Mouse (Mus musculus) kidney, adult 2 months (tissue): ENCODE results near the gene Dcst2. TPM values are rescaled to one million over a fixed set of nuclear protein-coding genes. Genes with fewer than 3 reads are reported as not detected.
A peak's percentile ranks its signal among the peaks of the same experiment; 100 is the strongest.

ENCODE experiments used
- DNase-seq: peaks from one replicate; pipeline ENCODE4 v3.0.0; 2021
- H3K27ac ChIP-seq: fragments of 200-500 bp; 2 replicates; pipeline ENCODE4 v1.5.1; 2012; ENCODE audit warnings: low read depth, low read length, control low read depth, inconsistent platforms; ENCODE audit not compliant: insufficient read depth
- H3K27me3 ChIP-seq: fragments of 200-500 bp; replicated peaks from 2 replicates; pipeline ENCODE4 v1.6.1; 2012; ENCODE audit warnings: mild to moderate bottlenecking, moderate library complexity, low read length, inconsistent platforms; ENCODE audit not compliant: control insufficient read depth, insufficient read depth
- H3K36me3 ChIP-seq: fragments of 200-500 bp; 2 replicates; pipeline ENCODE4 v1.6.1; 2012; ENCODE audit warnings: mild to moderate bottlenecking, moderate library complexity, low read length, inconsistent platforms; ENCODE audit not compliant: control insufficient read depth, insufficient read depth
- H3K4me1 ChIP-seq: fragments of 200-500 bp; 2 replicates; pipeline ENCODE4 v1.6.1; 2011; ENCODE audit warnings: low read length; ENCODE audit not compliant: control insufficient read depth, insufficient read depth
- H3K4me3 ChIP-seq: fragments of 200-500 bp; 2 replicates; pipeline ENCODE4 v1.5.1; 2011; ENCODE audit warnings: mild to moderate bottlenecking, low read depth, low read length, control low read depth; ENCODE audit not compliant: insufficient read depth
- CTCF ChIP-seq: fragments of 200-500 bp; conservative IDR thresholded peaks from 2 replicates; pipeline ENCODE4 v1.5.1; 2011; ENCODE audit warnings: low read depth, mild to moderate bottlenecking, control low read depth, low read length, moderate library complexity, mixed read lengths; ENCODE audit not compliant: insufficient read depth, insufficient read length
- POLR2A ChIP-seq: fragments of 200-500 bp; IDR thresholded peaks from one replicate; pipeline ENCODE4 v1.6.1; 2011; ENCODE audit warnings: low read depth, low read length, control low read depth
- WGBS: fragments of 180-500 bp; shearing (Covaris S2); methylation state at CpG from one replicate; pipeline ENCODE4 v1.1.7; 2018; 5-methylcytosine and 5-hydroxymethylcytosine counted together
- polyA plus RNA-seq: library from polyadenylated mRNA; depleted of rRNA; stranded (reverse); fragments of >200 nt; gene quantifications from 2 replicates; pipeline ENCODE4 v1.2.3, GENCODE M21; 2012

Dcst2 gene
- polyA plus RNA-seq, 1 experiment = 0.41 TPM

DNA sequence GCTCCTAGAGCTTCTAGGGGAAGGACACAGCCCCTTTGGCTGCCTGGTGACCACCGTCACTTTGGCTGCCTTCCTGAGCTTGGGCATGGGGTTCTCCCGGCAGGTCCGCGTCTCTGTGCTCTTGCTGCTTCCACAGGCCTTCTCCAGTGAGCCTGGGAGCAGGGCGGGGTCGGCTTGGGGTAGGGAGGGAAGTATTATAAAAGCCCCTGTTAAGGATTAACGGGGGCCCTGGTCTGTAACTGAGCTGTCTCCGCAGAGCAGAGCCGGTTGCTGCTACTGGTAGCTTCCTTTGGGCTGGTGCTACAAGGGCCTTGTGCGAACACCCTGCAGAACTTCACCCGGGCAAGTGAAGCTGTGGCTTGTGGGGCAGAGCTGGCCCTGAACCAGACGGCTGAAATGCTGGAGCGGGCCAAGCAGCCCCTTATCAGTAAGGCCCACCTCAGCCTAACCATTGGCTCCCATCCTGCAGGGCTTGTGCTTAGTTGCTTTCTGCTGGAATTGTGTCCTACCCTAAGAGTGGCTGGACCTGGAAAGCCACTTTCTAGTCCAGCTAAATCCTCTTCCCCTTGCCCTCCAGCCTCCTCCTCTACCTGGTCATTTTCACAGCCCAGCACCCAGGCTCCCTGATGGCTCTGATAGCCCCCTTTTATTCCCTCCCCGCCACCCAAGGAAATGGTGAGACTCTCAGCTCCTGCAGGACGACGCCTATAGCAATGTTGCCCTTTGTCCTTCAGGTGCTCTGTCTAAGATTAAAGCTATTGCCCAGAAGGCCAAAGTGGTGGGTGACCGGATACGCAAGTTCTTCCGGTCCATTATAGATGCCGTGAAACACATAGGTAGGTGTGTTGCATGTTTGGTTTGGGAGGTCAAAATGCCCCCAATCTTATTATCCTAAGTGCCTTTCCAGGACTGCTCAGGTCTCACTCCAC, 4.0 kb downstream of the Dcst2 start:
- H3K27ac ChIP-seq = no peak overlapping the region
- H3K27me3 ChIP-seq = no peaks in the 10 kb centered on the region
- no peaks in the 10 kb centered on the region for H3K4me1 ChIP-seq
- H3K4me3 ChIP-seq = no peak overlapping the region
- no peak for DNase-seq
- H3K36me3 ChIP-seq = no peaks in the 10 kb centered on the region
- TF ChIP-seq POLR2A (no peak), CTCF (no peak)
- 65% methylated on average over 20 of the region's 20 CpGs for WGBS

DNA sequence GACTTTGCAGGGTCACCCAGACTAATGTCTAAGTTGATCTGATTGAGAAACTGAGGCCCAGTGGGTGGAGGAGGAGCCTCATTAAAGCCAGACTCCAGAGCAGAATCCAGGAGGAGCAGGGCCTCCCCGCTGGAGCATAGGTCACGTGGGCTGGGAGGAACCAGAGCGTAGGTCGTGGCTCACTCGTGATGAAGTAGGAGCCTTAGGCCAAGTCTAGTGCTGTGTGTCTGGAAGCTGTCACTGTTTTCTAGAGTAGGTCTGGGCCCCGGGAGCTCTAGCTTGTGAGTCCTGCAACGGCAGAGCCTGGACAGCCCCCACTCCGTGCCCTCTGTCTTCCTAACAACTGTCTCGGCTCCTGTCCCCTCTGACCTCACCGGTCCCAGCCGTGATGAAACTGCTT, 5.6 kb downstream of the Dcst2 start:
- TF ChIP-seq CTCF (no peak), POLR2A (no peak)
- Histone ChIP-seq H3K36me3 (no peaks in the 10 kb centered on the region), H3K4me1 (no peaks in the 10 kb centered on the region), H3K4me3 (no peak overlapping the region), H3K27ac (no peak overlapping the region), H3K27me3 (no peaks in the 10 kb centered on the region)
- DNase-seq = peak; percentile 40
- WGBS = 52% methylated on average over 11 of the region's 11 CpGs

DNA sequence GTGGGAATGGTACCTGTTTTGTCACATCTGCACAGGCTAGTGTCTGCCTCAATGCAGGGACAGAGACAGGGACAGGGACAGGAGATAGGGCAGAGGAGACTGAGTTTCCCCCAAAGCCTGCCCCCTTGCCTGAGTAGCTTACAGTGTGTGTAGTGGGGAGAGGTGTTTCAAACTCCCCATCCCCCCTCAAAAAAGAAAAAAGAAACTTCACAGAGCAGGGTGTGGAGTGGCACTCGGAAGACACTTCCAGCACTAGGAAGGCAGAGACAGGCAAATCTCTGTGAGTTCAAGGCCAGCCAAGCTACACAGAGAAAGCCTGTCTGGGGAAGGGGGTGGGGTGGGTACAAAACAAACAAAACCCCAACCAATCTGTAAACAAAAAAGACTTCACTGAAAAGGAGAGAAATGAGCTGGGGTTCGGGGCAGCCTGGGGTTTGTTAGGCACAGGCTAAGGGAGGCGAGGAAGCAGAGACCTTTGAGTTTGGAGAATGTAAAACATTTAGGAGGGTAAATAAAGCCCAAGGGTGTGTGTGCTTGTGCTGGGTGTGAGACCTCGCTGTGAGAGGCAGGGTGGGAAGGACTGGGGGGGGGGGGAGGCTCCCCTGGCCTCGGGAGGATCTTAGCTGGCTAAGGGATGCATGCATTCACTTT, 11.9 kb downstream of the Dcst2 start:
- H3K27ac ChIP-seq = no peak overlapping the region
- no peaks in the 10 kb centered on the region for H3K36me3 ChIP-seq
- H3K4me1 ChIP-seq = peaks cover 1% of the 10 kb centered on the region; the same call in 1 of the 2 replicates
- no peak for DNase-seq
- TF ChIP-seq POLR2A (no peak), CTCF (no peak)
- 55% methylated on average over 5 of the region's 5 CpGs for WGBS
- no peak overlapping the region for H3K4me3 ChIP-seq
- no peaks in the 10 kb centered on the region for H3K27me3 ChIP-seq

DNA sequence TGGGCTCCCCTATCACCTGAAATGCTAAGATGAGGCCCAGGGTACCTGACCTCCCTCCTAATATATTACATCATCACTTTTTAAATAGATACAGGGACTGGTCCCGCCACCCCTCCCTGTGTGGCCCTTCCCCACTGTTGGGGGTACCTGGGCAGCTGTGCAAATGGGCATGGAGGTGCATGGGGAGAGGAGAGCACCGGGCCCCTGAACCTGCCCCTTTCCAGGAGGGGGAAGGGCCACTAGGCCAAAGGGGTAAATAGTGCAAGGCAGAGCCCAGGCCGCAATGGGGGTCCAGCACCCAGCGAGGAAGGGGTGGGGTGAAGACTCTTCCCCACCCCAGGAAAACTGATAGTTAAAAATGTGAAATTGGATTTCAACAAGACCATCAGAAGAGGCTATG, 16.1 kb downstream of the Dcst2 start:
- Histone ChIP-seq H3K36me3 (0 out of 2 replicates have a peak, but pooled peaks cover 1% of the 10 kb centered on the region), H3K27ac (no peak overlapping the region), H3K4me1 (peaks cover 6% of the 10 kb centered on the region; the same call in 1 of the 2 replicates), H3K27me3 (no peaks in the 10 kb centered on the region), H3K4me3 (no peak overlapping the region)
- WGBS = 85% methylated on average over 4 of the region's 4 CpGs
- no peak for DNase-seq
- no peak for TF ChIP-seq CTCF

DNA sequence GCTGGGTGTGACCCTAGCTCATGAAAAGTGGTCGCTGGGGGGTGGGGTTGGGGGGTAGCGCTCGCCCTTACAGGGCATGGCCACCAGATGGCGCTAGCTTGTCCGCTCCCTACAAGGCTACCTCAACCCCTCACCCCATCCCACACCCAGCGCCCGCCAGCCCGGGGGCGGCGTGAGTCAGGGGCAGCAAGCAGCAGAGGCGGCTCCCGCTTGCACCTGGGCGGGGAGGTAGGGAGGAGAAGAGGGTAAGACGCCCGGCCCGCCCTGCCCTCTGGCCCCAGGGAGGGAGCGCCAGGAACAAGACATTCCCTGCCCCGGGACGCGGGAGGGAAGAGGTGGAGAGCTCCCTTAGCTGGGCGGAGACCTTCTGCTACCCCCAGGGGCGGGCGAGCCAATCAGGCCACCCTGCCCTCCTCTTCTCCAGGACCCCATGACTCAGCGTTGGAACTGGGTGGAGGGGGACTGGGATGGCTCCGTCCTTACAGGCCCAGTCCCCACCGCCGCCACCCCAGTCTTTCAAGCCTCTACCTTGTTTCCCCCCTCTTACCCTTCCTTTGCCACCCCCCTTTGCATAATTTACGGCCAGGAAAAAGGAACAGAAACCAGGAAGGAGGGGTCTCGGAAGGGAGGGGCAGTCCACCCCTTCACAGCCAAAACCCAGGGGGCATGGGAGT, 16.8 kb downstream of the Dcst2 start:
- no peaks in the 10 kb centered on the region for H3K27me3 ChIP-seq
- DNase-seq = peak; percentile 79
- peak overlapping the region; percentile 57 for H3K4me3 ChIP-seq
- H3K36me3 ChIP-seq = 0 out of 2 replicates have a peak, but pooled peaks cover 1% of the 10 kb centered on the region
- H3K4me1 ChIP-seq = peaks cover 6% of the 10 kb centered on the region; the same call in 1 of the 2 replicates
- TF ChIP-seq CTCF (peak; percentile 73), POLR2A (no peak)
- no peak overlapping the region for H3K27ac ChIP-seq
- 8% methylated on average over 29 of the region's 29 CpGs for WGBS

DNA sequence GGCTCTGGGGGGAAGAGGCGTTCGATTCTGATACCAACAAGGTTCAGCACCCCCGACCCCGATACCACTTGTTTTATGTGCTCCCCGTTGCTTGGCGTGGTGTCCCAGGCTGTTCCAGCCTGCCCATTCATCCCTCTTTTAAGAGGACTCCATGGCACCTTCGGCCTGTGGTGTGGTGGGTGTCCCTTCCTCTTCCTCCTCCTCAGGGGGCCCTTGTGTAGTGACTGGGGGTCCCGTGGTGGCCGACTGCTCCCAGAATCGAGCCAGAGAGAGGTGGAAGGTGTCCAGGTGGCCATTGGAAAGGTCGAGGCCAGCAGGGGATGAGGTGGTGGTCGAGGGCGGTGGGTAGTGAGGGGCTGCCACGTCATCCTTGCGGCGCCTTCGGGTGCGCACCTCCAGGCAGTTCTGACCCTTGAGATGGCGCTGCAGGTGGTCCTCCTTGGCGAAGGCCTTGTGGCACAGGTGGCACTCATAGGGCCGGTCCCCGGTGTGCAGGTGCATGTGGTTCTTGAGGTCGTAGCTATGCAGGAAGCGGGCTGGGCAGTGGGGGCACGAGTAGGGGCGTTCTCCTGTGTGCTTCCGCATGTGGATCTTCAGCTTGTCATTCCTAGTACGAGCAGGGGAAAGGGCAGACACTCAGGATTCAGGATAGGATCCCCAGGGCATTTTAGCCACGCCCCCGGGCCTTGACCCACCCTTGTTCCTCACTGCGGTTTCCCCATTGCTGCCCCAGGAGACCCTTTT, 17.8 kb downstream of the Dcst2 start:
- 84% methylated on average over 31 of the region's 31 CpGs for WGBS
- Histone ChIP-seq H3K4me1 (peaks cover 6% of the 10 kb centered on the region; the same call in 1 of the 2 replicates), H3K36me3 (0 out of 2 replicates have a peak, but pooled peaks cover 1% of the 10 kb centered on the region), H3K27ac (no peak overlapping the region), H3K4me3 (no peak overlapping the region), H3K27me3 (no peaks in the 10 kb centered on the region)
- DNase-seq = no peak
- TF ChIP-seq POLR2A = no peak
- no peak for TF ChIP-seq CTCF
